Mouse (Mus musculus) left cerebral cortex, postnatal 10 days (tissue): ENCODE data around the gene Plcb3. TPM values are rescaled to one million over a fixed set of nuclear protein-coding genes. Genes with fewer than 3 reads are reported as not detected.

Experiments used
- DNase-seq, 2 experiments: peaks; one replicate each; pipeline ENCODE4 v3.0.0; 2021 to 2022; ENCODE audit warnings: low spot score in 2 of 2, mixed read lengths in 1 of 2; ENCODE audit errors: extremely low spot score in 1 of 2
- intact Hi-C: fragments of 180-260 bp; cut with DNase I; formaldehyde crosslinking; loops from one replicate; pipeline ENCODE4 v1.15.1; 2025
- total RNA-seq, 2 experiments: library from RNA; stranded (reverse); gene quantifications; 2 replicates each; pipeline ENCODE4 v1.2.3; 2021

Gene Plcb3
- total RNA-seq, 2 experiments from 2014 or later: 11.2 to 11.6 TPM

DNA sequence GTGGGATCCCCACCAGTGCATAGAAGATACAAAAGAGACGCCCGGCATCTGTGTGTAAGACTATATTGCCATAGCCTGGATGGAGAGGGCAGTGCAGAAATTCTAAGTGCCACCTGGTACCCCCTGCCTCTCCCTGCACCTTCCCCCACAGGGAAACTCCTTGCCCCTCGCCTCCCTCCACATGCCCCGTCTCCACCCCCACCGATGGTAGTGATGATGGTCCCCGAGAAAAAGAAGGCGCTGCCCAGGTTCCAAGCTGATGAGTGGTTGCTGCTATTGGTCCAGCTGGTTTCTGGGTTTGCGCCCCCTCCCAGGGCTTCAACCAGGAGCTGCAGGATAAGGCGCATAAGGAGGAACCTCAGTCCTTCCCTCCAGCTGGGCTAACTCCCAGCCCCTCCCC is 48.2 kb downstream of the Plcb3 start:
- intact Hi-C loops: loop anchor here (10.0 kb wide), 1 partner anchor 97 kb away; no protein-coding TSS in a partner anchor
- no peak for DNase-seq

DNA sequence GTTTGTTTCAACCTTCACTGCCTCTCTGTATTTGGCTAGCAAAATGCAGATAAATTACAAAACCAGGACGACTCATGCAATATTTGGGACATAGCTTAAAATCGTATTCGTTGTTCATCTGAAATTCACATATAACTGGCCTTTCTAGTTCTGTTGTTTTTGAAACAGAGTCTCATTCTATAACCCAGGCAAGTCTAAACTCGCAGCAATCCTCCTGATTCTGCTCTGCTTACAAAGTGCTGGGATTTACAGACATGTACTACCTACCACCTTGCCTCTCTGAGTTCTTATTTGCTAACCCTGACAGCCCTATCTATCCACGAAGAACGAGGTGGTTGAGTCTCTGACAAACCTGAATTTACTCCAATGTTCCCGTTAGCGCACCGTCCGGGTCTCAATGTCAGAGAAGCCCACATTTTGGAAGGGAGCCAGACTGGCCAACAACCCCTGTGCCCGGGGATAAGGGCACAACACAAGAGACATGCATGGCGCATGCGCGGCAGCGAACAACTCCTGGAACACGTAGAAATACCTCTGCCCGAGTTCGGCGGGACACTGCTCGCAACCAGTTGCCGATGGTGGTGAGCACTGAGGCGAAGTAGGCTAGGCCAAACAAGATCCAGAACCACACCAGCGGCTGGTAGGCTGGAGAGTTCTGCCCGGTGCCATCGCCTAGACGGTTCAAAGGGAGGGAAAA is 49.6 kb downstream of the Plcb3 start:
- DNase-seq: peak in 1 of 2 experiments; percentile 43
- intact Hi-C loops: loop anchor here (10.0 kb wide), 1 partner anchor 98 kb away; no protein-coding TSS in a partner anchor

DNA sequence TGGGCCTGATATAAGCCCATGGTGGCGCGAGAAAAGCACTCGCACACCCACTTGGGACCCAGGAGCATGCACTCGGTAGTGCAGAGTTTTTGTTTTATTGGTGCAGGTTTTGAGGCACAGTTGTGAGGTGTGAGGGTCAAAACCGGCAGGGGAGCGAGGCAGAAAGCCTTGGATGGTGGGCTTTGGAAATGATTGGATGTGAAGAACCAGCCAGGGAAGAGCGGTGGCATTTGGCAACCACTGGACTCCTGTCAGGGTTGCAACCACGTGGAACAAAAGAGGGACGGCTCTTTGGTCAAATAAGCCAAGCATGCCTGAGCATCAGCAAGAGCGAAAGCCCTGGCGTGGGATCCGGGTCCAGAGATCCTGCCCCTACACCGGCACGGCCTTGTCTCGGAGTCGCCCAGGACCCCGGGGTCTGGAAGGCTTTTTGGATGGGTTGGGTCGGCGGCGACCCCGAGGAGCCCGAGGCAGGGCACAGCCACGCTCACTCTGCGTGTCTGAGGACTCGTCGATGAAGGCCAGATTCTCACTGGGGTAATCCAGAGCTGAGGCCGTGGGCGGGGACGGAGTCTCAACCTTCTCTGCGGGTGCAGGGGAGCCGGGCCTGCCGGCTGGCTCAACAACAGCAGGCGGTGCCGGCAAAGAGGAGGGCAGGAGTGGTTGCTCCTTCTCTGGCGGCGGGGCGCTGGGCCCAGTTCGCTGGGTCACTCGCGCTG is 50.5 kb downstream of the Plcb3 start:
- intact Hi-C loops: loop anchor here (10.0 kb wide), 1 partner anchor 99 kb away; no protein-coding TSS in a partner anchor

DNA sequence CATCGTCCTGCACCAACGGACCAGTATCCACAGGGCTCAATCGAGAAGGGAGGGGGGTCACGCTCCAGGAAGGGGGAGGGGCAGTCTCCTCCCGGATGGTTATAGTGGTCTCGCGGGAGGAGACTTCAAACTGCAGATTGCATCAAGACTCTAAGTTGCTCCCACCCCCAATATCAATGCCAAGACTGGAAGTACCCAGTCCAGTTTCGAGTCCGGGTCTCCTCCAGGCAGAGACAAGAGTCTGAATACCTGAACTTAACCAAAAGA is 51.0 kb downstream of the Plcb3 start, which contains the start of gene Catsperz:
Gene Catsperz, minus strand, starts transcription at position 74 of the 267 bp plus-strand sequence.
- intact Hi-C loops: loop anchor here (10.0 kb wide), 1 partner anchor 100 kb away; no protein-coding TSS in a partner anchor

More for the DNA sequence above, 50.5 kb downstream of the Plcb3 start:
- DNase-seq: peak in 1 of 2 experiments; percentile 52

DNA sequence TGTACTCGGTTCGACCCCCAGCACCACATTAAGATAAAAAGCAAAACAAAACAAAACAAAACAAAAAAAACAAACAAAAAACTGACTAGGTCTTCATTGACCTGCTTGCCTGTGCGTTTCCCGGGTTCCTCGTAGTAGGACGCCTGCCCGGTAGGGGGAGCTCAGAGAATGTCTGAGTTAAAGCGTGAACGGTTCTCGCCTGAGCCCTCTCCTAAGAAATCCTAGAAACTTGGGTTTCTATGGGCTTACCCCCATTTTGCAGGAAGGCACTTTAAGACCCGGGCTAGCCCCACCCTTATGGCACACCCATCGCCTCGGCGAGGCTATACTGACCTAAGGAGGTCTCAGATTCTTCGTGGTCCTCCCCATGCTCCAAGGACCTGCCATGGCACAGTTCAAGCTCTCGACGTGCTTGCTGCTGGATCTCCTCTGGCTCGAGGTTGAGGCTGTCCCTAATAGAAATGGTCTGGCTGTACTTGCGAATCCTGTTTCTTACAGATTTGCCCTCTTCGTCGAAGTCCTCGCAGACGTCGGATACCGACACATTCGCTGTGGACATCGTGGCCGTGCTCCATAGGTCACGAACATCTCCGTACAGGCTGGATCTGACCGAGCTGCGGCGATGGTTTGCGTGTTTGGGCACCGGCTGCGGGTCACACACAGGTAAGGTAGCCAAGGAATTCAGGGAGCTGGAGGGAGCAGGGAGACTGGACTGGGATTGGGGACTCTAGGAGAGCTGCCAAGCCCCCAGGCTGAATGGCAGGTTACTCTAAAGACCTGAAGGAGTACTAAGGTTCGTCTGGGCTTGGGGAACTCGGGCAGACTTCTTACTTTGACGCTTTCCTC is 51.6 kb downstream of the Plcb3 start:
- intact Hi-C loops: loop anchor here (5.0 to 10.0 kb wide), 2 partner anchors 100 to 432 kb away; no protein-coding TSS in a partner anchor
- peak; percentile 82 to 87 for DNase-seq

More for the DNA sequence above, 51.0 kb downstream of the Plcb3 start, which contains the start of gene Catsperz:
- peak in 1 of 2 experiments; percentile 56 for DNase-seq

DNA sequence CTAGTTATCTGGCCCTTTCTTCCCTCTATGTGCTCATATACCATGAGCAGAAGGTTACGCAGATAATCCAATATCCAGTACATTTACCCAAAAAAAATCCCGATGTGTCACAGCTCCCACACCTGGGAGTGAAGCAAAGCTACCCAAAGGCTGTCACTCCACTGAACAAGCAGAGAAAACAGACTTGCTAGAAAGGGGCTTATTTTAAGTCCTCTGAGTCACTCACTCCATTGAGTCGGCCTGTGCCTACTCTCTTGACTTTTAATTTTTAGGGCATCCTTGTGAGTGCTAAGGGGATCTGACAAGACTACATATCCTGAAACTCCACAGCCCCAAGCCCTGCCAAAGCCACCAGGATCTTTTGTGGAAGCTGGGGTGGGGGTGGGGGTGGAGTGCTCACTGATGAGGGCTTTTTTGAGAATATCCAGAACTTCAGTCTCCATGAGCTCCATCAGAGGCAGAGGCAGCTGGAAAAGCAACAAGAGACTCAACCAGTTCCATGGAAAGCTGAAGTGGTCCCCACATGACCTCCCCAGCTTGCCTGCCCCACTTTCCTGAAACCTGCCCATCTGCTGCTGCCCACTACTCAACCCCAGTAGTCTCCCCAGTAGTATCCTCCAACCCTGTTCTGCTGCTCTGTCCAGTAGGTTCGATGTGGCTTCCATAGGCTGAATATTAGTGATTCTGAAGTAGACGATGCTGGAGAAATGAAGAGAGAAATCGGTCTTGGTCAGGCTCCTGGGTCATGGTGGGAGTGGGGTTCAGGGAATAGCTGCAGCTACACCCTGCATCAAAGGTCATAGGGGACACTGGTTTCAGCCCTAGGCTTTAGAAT is 53.2 kb downstream of the Plcb3 start:
- intact Hi-C loops: loop anchor here (5.0 to 10.0 kb wide), 2 partner anchors 102 to 431 kb away; no protein-coding TSS in a partner anchor

DNA sequence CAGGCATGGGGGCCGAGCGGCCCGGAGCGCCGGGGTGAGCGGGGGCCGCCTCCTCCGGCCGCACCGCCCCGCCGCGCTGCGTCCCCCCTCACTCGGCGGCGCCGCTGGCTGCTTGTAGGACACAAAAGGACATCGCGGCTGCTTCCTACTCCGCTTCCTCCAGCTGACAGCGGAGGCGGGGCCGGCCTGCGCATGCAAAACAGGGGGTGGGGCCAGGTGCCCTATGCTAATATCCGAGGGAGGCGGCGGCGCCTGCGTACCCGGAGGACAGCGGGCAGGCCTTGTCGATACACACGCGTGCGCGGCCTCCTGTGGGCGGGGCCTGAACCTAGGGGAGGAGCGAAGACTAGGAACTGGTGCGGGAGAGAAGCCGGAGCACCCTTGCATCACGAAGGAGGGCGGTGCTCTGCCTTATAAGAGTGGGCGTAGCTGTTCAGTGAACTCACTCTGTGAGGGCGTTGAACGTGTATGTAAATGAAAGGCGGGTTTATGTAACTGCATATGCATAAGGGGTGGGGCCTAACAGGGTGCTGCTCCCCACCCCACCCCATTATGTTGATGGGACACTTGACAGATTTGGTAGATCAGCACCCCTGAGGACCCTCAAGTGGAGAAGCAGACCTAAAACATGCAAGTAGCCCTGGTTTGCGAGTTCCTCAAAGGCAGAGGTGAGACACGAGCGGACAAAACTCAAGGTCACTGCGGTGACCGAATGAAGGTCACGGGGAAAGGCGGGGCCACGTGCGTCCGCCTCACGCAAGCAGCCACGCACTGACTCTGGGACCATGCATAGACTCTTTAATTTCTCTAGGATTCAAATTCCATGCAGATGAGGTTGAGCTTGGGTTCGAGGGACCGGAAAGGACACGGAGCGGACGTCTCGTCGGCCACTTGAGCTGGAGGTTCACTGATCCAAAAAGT is 54.4 kb downstream of the Plcb3 start, which contains the start of gene Esrra:
Gene Esrra, minus strand, starts transcription at position 167 of the 921 bp plus-strand sequence.
- peak; percentile 100 for DNase-seq
- intact Hi-C loops: loop anchor here (5.0 to 10.0 kb wide), 2 partner anchors 103 to 430 kb away; no protein-coding TSS in a partner anchor

More for the DNA sequence above, 53.2 kb downstream of the Plcb3 start:
- no peak for DNase-seq

DNA sequence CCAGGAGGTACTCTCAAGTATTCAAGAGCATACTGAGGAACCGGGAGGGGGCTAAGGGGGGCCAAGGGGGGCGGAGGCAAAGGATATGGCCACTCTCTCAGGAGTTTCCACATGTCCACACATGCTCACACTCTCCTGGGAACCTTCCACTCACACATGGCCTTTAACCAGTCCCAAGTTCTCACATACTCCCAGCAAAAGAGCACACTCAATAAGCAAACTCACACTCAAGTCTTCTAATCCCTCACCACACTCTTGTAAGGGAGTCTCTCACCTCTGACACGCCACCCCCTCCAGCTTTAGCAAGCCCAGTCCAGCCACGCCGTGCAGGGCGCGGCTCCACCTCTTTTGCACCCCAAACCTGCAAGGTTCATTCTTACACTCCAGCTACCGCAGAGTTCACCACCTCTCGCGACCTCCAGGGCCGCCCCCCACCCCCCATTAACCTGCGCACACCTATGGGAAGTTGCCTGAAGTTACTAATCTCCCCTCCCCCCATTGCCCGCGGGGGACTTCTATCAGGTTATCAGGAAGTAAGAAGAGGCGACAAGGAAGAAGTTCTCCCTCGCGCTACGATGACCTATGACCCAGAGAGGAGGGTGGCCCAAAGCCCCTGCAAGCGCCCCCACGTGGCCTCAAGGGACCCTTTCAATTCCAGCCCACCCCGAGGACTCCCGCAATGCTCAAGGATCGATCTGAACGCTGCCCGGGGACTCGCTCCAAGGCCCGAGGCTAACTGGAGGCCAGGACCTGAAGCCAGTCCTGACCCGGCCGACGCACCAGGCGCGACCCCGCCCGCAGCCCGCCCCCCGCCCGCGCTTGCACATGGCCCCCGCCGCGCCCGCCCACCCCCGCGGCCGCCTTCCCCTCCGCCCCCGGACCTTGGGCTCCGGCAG is 55.3 kb downstream of the Plcb3 start:
- DNase-seq: peak; percentile 55 to 72
- intact Hi-C loops: loop anchor here (5.0 to 10.0 kb wide), 2 partner anchors 104 to 429 kb away; no protein-coding TSS in a partner anchor

DNA sequence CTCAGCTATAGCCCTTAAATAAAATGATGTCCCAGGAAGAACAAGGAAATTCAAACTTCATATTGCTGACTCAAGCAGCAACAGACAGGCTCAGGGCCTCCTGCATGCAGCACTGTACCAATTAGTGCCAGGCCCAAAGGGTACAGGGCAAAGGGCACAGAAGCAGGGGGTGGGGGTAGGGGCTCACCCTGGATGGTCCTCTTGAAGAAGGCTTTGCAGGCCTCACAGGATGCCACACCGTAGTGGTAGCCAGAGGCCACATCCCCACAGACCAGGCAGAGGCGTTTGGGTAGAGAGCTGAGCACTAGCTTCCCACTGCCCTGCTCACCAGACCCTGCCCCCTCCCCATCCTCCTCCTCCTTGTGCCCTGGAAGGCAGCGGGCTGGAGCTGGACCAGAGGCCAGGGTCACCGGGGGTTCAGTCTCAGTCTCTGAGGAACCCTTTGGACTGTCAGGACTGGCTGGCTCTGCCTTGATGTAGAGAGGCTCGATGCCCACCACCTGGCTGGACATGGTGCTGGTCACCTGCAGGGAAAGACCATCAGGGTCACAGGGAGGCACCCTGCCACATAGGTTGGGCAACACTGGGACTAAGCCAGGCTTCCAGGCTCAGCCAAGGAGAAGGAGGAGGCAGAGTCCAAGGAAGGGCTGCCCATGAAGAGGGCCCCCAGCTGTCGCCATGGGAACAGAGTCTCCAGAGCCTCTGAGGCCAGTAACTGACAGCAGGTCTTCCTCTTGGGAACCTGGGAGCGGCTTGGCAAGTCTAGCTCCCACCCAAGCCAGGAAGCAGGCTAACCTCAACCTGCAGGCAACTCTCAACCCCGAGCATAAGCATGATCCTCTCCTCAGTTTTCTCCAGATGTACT is 56.2 kb downstream of the Plcb3 start:
- intact Hi-C loops: loop anchor here (5.0 to 10.0 kb wide), 2 partner anchors 105 to 428 kb away; no protein-coding TSS in a partner anchor
- DNase-seq: peak in 1 of 2 experiments; percentile 61

DNA sequence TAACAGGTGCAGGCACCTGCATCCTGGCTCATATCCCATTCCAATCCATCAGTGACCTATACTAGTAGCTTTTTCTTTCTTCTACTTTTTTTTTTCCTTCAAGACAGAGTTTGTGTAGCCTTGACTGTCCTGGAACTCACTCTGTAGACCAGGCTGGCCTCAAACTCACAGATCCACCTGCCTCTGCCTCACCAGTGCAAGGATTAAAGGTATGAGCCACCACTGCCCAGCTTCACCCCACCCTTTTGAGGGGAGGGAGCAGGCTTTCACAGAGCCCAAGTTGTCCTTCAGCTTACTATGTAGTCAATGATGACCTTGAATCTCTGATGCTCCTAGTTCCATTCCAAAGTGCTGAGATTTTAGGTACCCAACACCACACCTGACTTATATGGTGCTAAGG is 56.8 kb downstream of the Plcb3 start:
- intact Hi-C loops: no loop called here

DNA sequence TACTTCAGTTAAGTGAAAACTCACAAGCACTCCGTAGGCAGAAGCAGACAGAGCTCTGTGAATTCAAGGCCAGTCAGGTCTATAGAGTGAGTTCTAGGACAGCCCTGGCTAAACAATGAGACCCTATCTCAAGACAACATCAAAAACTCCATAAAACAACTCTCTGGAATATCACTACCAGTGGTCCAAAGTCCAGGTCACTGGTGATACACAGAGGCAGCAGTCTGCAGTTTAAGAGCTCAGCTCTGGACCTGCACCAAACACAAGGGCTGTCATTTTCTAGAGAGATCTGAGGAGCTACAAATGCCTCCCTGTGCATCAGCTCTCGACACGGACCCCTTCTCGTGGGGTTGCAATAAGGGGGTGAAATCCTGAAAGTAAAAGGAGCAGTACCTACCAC is 57.9 kb downstream of the Plcb3 start:
- intact Hi-C loops: no loop called here
- DNase-seq: no peak

More for the DNA sequence above, 56.8 kb downstream of the Plcb3 start:
- no peak for DNase-seq

DNA sequence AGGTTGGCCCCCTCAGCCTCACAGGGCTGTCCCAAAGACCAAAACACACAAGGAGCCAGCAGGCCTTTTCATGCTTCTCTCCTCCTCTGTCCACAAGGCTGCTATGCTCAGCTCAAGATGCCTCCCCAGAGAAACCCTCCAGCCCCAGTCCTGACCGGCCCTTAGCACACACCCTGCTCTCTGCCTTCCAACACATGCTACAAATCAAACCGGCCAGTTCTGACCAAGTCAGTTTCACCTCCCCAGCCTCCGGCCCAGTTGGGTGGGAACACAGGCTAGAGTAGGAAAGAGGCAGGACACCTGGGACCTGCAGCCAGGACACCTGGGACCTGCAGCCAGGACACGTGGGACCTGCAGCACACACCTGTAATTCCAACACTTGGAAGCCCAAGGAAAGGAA is 59.8 kb downstream of the Plcb3 start:
- intact Hi-C loops: no loop called here
- no peak for DNase-seq

DNA sequence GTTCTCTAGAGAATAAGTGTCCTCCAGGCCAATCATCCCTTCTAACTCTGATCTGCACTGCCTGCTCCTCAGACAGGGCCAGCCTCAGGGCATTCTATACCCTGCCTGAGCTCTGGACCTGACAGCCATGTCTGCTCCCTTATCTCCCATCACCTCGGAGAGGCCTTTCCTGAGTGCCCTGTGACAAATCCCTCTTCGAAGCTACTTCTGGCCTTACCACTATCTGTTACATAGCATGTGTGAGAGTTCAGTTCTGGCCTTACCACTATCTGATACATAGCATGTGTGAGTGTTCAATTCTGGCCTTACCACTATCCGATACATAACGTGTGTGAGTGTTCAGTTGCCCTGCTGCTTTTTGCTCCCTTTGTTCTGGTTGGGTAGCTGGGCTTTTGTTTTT is 61.0 kb downstream of the Plcb3 start:
- DNase-seq: no peak
- intact Hi-C loops: no loop called here

DNA sequence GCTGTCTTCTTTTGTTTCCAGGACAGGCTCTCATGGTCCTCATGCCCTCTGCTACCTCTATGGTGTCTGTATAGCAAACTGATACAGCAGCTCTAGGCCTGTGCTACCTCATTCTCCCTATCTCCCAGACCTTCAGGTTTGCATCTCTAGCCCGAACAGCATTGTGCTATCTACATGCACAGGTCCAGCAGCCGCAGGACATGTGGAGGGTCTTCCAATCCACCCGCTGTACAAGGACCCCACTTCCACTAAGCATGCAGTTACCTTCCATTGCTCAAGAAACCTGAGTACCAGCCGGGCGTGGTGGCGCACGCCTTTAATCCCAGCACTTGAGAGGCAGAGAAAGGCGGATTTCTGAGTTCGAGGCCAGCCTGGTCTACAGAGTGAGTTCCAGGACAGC is 61.7 kb downstream of the Plcb3 start:
- no peak for DNase-seq
- intact Hi-C loops: no loop called here

DNA sequence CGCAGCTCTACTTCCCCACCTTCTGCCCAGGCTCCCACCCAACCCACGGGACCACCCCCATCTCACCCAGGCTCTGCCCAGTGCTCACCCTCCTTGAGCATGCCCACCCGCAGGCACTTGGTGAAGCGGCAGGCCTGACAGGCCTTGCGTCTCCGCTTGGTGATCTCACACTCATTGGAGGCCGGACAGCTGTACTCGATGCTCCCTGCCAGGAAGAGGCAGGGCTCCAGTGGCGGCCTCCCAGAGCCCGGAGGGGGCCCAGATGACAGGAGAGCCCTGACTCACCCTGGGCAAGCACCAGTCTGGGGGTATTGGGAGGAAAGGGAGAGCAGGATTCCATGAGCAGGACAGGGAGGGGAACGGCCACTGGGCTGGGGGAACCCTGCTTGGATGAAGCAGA is 62.3 kb downstream of the Plcb3 start:
- DNase-seq: no peak
- intact Hi-C loops: no loop called here
